Mouse (Mus musculus) adrenal gland, adult 2 months (tissue): ENCODE results near the gene Btbd16. TPM values are rescaled to one million over a fixed set of nuclear protein-coding genes. Genes with fewer than 3 reads are reported as not detected.
A peak's percentile ranks its signal among the peaks of the same experiment; 100 is the strongest.

ENCODE experiments used
- DNase-seq: peaks from one replicate; pipeline ENCODE4 v3.0.0; 2021
- polyA plus RNA-seq: library from polyadenylated mRNA; depleted of rRNA; stranded (reverse); fragments of >200 nt; gene quantifications from 2 replicates; pipeline ENCODE4 v1.2.3, GENCODE M21; 2012; rRNA removed
- total RNA-seq, 2 experiments: library from RNA; stranded (reverse); gene quantifications; 2 replicates each; pipeline ENCODE4 v1.2.3; 2021

Gene Btbd16
- total and polyA plus RNA-seq, 3 experiments = not detected

DNA sequence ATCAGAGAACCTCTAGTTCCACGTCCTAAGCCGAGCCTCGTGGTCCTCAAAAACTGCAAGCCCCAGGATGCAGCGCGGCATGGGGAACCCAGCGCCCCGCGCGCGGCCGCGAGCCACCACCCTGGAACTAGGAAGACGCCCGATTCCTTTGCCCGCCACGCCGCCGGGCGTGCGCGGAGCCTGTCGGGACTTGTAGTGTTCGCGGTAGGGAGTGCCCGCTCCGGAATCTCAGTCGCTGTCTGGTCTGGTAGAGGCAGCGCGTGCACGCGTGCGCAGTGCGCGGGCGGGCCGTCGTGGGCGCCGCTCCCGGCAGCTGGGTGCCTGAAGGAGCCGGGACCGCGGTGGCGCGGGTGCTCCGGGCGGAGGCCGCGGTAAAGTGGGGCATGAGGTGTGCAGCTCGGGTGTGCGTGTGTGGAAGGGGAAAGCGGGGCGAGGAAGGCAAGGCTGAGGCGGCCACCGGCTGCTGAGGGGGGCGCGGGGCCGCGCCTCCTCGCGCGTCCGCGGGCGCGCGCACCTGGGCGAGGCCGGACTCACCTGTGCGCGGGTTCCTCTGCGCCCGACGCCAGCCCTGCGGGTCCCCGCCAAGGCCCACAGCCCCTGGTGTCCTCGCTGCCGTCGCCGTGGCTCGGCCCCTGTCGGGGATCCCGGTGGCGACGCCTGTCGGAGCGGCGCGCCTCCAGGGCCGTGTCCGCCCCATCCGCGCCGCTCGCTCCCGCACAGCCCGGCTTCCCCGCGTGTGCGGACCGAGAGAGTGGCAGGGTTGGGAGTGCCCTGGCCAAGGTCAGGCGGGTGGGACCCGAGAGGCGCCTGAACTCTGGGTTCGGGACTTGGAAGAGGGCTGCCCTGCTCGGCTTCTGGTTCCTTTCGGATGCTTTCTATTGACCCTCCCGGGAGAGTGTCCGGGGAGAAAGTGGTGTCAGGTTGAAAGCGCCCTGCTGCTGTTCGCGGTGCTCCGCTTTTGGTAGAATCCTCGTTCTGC, 92.0 kb downstream of the Btbd16 start, which contains the start of gene Plekha1:
TSS of gene Plekha1 (plus strand) at position 144 of the 979 bp plus-strand sequence.
- peak; percentile 99 for DNase-seq

DNA sequence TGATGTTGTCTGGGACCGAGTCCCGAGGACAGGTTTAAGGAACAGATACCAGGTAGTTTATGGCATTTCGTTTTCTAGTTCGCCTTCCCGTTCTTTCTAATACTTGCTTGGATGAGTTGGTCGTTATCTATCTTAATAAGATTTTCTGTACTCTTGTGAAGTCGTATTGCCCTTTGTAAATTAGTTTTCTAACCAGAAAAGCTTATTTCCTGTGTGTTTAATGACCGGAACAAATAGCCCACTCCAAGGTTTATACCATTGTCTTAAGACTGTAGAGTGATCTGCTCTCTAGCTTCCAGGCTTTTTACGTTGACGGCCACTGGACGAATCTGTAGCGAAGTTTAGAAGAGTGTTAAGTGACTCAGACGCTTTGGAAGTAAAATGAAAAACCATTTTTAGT, 92.8 kb downstream of the Btbd16 start:
- no peak for DNase-seq

- DNase-seq = no peak
Measured at GRCm38 (mm10) chr7:130867256-130867655, 93.4 kb downstream of the Btbd16 start.

Other genes starting within 250 kb of the Btbd16 start
- 10 to 100 TPM; 54.1 to 68.9 TPM for gene Nsmce4a, start 201.0 kb upstream of the Btbd16 start, total RNA-seq
- gene Nsmce4a, start 201.0 kb upstream of the Btbd16 start, polyA plus RNA-seq = 50.4 and 73.4 TPM in 2 replicates
- 10 to 100 TPM; 36.2 to 44.4 TPM for gene Tacc2, start 196.6 kb upstream of the Btbd16 start, total RNA-seq
- 37.0 and 43.0 TPM in 2 replicates for gene Tacc2, start 196.6 kb upstream of the Btbd16 start, polyA plus RNA-seq
- 10 to 100 TPM; 22.5 to 30.1 TPM for gene Plekha1, start 91.7 kb downstream of the Btbd16 start, total RNA-seq
- 11.0 and 11.2 TPM in 2 replicates for gene Plekha1, start 91.7 kb downstream of the Btbd16 start, polyA plus RNA-seq
- 10 to 100 TPM; 34.5 to 87.0 TPM for gene Htra1, start 162.0 kb downstream of the Btbd16 start, total RNA-seq
- gene Htra1, start 162.0 kb downstream of the Btbd16 start, polyA plus RNA-seq = 90.6 and 134 TPM in 2 replicates